Mouse (Mus musculus) T-cell, adult 66 days (primary cell): ENCODE measurements around the gene Zc4h2. TPM values are rescaled to one million over a fixed set of nuclear protein-coding genes. Genes with fewer than 3 reads are reported as not detected.

Experiments used
- total RNA-seq, 2 experiments: library from RNA; stranded (reverse); gene quantifications; 3 replicates in 1 of 2; 4 replicates in 1 of 2; pipeline ENCODE4 v1.2.4; 2023

Gene Zc4h2
- 1 to 10 TPM; 3.4 to 3.8 TPM for total RNA-seq

GRCm38 (mm10) chrX:95657804-95658599 is at the start of gene Zc4h2:
Zc4h2 (minus strand) TSS chrX:95658509.

Other genes with a start within 250 kb of the Zc4h2 start
- gene Amer1, start 213.6 kb downstream of the Zc4h2 start, total RNA-seq, result 1 to 10 TPM; 8.6 to 8.9 TPM
- gene Asb12, start 100.5 kb downstream of the Zc4h2 start, total RNA-seq, result not detected
- not detected for gene Pfn5, start 100.4 kb downstream of the Zc4h2 start, total RNA-seq
- 1 to 10 TPM; 1.2 to 2.0 TPM for gene Zc3h12b, start 53.2 kb upstream of the Zc4h2 start, total RNA-seq